Mouse (Mus musculus) kidney, postnatal 36 days (tissue): ENCODE results near the gene Map2k4.

Source experiments
- DNase-seq, 2 experiments: peaks; one replicate each; pipeline ENCODE4 v3.0.0; 2021 to 2022; ENCODE audit warnings: mixed read lengths in 2 of 2

Map2k4 gene

DNA sequence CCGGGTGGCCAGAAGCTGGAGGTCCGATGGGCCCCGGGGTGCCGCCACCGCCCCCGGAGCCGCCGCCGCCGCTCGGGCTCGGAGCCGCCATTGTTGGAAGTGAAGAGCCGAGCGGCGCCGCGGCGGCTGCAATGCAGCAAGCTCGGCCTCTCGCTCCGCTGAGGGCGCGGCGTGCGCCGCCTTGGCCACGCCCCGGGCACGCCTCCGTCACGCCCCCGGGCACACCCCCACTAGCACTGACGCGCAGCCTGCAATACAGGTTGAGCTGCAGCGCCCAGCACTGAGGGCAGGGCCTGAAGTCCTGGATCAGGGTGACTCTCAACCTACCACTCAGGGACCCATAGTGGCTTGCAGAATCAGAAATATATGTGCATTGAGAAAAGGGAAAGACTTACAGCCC lies at the start of gene Map2k4:
Gene Map2k4, minus strand, starts transcription at position 144 of the 400 bp plus-strand sequence.
- DNase-seq, result peak; percentile 93 to 96

DNA sequence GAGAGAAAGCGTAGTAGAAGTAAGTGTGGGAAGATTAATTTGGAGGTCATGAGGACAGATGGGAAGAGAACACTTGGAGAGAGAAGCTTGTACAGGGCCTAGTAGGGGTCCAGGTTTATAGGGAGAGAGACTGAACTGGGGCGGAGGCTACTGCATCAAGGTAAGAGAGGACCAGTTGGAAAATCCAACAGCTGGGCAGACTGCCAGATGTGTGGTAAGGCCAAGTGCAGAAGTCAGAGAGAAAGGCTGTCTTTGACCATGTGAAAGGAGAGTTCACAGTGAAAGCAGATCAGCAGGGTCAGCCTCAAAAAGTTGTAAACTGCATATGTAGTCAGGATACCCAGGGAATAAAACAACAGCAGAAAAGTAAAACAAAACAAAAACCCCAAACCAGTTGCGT lies 36.5 kb upstream of the Map2k4 start:
- peak in 1 of 2 experiments; percentile 34 for DNase-seq

DNA sequence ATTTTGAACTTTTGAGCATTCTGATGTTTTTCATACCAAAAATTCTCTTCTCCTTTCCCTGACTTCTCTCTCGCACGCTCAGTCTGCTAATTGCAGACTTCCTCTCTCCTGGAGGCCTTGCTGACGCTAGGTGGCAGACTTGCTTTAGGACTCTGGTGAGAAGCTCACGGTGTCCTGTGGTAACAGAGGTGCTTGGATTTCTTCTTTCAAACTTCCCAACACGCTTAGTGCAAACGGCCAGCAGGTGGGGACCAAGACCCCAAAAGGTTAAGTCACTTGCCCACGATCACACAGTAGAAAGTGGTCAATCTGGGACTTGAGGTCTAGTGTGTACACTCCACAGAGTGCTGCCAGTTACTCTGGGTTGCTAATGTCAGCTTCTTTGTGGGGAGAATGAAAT lies 32.8 kb upstream of the Map2k4 start:
- peak; percentile 57 to 84 for DNase-seq

DNA sequence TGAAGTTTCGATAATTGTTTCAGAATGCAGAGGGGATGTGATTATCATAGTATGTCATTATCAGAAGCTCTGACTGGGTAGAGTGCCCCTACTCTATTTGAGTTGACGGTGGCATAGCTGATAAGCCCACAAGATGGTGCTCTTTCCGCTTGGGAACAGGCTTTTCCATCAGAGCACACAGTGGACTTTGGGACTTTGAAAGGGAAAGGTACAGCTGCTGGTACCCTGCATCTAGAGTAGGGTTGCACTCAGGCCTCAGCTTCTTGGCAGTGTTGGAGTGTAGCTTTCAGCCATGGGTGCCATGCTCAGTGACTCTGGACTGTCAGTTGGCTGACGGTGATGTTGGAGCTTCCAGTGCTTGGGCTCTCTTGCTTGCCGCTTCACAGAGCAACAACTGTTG lies 32.2 kb upstream of the Map2k4 start:
- peak; percentile 40 to 45 for DNase-seq

DNA sequence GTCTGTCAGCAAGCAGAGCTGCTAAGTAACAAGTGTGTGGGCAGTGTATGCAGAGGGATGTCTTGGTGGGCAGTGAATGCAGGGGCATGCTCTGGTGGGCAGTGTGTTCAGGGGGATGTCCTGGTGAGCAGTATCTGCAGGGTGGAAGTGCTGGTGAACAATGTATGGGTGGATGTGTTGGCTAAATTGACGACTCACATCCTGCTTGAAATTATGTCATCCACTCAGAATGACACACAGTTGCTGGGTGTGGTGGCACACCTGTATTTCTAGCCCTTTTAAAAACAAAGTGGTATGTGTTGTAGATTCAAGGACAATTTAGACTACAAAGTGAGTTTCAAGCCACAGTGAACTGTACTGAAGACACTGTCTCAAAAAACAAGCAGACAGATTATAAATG lies 30.1 kb upstream of the Map2k4 start:
- DNase-seq, result no peak

DNA sequence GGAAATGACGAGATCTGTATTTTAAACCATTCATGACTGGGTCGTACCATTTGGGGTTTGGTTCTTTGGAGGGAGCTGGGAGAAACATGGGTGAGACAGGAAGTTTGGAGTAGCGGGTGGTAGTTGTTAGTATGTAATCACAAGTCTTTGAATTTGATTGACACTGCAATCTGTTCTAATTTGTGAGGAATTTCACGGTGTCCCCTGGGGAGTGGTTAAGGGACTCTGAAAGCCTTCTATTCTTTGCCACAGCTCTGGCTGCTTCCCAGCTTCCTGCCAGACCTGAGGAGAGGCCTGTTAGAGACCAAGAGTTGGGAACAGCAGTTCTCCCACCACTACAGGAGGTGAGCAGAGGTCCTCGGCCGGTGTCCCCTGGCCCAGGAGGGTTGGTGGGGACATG lies 28.1 kb upstream of the Map2k4 start:
- no peak for DNase-seq

DNA sequence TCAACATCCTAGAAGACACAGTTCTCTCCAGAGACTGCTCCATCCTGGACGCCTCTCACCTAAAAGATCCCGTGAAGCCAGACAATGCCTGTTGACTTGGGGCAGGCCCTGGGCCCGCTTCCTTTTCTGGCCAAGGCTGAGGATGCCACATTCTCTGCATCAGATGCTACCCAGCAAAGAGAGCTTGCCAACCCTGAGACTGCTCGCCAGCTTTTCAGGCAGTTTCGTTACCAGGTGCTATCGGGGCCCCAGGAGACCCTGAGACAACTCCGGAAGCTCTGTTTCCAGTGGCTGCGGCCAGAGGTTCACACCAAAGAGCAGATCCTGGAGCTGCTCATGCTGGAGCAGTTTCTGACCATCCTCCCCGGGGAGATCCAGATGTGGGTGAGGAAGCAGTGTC lies 26.3 kb upstream of the Map2k4 start:
- no peak for DNase-seq

DNA sequence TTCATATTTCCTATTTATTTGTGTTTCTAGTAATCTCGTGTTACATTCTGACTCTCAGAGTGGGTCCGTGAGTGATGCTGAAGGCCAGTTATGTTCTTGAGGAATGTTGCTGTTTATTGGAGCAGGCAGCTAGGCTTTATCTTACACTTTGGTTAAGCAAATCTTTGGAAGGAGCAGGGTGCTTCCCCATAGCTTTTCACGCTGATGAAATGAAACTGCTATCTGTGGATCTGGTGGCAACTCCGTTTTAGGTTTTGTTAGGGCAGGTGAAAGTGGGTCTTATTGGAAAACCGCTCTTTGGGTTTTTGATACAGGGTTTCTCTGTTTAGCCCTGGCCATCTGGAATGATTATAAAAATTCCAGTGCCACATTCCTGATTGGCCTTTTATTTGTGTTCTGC lies 24.0 kb upstream of the Map2k4 start:
- no peak for DNase-seq

DNA sequence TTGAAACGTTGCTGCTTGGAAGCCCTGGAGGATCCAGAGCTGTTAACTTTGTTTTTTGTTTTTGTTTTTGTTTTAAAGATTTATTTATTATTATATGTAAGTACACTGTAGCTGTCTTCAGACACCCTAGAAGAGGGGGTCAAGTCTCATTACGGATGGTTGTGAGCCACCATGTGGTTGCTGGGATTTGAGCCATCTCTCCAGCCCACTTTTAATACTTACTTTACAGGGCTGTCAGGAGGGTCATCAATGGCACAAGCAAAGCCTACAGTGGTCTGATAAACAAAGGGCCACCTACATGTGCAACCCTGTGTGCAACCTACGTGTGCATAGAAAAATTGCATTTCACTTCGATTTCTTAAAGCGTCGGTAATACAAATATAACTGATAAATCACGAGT lies 19.5 kb upstream of the Map2k4 start:
- peak in 1 of 2 experiments; percentile 4 for DNase-seq

DNA sequence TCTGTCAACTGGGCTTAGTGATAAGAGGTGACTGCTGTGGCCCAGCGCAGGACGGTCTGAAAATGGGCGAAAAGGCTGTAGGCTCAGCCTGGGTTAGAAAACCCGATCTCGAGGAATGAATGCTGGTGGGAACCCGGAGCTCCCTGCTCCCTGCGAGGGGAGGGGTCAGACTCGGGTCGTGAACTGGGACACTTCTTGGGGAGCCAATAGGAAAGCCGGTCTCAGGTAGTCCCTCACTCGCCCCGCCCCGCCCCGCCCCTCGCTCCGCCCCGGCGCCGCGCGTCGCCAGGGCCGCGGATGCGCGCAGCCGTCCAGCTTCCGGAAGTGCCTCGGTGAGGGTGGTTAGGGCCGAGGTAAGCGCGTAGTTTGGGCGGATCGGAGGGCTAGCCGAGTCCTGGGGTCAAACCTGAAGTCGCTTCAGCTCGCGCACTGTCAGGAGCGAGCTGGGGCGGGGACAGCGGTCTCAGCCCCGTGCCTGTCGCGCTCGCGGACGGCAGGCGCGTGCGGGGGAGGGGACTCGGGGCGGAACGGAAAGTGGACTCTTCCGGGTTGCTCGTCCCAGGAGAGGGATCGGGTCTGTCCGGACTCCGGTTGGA lies 18.9 kb upstream of the Map2k4 start, which contains the start of gene Zkscan6:
Gene Zkscan6, plus strand, starts transcription at position 267 of the 596 bp plus-strand sequence.
- peak; percentile 92 to 94 for DNase-seq

DNA sequence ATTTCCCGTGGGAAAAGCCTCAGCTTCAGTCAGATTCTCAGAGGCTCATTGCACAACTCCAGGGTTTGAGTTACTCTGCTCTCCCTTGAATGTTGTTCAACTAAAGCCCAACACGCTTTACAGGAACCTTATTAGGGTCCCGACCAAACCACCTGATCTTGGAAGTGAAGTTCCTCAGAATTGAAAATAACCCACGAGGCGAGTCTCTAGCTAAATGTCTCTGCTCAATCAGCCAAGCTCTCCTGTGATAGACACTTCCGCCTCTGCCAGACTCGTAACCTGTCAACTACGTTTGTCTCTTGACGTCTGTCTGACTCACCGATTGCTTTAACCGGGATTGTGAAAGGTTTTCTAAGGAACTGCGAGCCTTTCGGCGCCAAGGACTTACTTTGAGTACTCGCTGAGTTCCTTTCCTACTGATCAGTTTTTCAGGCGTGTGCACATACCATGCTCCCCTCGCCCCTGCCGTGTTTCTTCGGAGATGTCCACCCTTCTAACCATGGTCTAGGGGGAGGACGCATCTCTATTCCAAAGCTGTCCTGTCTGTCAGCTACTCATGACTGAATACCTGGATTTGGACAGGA lies 18.3 kb upstream of the Map2k4 start:
- DNase-seq, result peak; percentile 49 to 51

DNA sequence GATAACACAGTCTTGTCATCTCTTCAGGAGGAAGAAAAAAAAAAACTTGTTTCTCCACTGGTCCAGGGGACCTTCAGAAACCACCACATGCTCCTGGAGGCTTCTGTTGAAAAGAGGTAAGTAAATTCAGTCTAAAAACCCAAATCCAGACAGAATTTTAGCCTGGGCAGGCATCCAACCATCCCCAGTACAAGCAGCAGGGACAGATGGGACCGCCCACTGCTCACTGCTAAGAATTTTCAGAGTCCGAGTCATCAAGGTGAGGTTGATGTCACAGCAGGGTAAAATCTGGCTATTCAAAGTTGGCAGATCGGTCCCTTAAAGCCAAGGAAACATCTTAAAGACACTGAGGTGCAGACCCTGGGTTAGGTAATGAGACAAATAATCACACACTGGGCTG lies 13.8 kb upstream of the Map2k4 start:
- no peak for DNase-seq

DNA sequence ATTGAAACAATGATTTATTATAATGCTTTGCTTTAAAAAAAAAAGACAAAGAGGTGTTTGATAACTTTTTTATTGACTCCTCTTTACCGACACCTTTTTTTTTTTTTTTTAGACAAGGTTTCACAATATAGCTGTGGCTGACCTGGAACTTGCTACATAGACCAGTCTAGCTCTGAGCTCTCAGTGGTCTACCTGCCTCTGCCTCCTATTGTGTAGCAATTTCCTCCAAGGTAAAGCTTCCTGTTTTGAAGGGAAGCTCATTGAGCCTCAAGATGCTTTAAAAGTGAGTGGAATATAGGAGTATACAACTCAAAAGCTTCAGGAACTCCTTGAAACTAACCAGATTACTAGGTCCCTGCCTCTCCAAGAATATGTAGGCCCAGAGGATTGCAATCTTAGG lies 7.8 kb upstream of the Map2k4 start:
- no peak for DNase-seq

DNA sequence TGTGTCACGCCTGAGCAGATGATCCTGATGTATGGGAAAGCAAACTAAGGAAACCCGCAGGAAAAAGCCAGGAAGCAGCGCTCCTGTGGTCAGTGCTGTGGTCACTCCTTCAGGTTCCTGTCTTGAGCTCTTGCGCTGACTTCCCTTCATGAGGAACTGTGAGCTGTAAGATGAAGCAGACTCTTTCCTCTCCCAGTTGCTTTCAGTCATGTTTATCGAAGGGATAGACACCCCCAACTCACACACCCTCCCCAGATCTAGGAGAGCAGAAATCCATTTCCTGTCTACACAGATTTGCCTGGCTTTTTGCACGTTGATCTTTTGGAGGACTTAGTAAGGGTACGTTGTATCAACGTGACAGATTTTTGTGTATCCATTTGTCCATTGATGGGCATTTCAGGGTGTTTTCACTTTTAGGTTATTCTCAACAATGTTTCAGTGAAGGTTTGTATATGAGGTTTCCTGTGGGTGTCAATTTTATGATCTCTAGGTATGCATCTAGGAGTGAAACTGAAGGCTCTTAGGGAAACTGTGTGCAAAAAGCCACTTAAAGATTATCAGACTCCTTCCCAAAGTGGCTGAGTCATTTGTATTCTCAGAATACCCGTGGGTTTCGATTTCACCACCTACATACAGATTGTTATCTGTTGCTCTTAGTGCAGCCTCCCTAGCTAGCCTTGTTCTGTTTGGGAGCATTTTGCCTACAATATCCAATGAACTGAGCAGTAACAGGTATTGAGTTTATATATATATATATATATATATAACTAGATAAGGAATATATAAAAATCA lies 6.5 kb upstream of the Map2k4 start:
- DNase-seq, result no peak

DNA sequence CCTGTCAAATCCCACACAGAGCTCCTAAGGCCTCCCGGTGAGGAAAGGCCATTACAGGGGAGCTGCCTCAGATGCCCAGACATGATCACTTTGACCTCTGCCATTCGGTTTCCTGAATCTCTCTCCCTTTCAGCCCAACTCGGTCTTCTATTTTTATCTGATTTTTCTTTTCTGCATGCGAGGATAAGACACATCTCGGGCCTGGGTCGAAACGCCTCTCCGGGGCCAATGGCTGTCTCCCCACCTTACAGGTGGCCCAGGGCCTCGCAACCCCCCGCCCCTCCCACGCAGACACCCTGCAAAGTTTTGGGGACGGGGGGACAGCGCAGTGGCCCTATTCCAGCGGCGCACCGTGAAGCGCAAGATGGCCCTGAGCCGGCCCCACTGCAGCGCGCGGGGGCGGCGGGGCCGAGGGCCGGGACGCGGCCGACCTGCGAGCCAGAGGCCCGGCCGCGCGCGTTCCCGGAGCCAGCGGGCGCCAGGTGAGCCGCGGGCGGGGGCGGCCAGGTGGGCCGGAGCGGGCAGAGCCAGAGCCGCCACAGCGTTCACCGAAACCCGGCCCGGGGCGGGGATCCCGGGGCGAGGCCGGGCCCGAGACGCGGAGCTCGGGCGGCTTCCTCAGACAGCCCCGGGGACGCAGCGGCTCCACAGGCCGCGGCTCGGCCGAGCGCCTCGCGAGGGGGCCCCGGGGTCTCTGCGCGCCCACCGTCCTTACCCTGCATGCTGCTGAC lies 511 bp downstream of the Map2k4 start:
- peak; percentile 32 to 66 for DNase-seq

DNA sequence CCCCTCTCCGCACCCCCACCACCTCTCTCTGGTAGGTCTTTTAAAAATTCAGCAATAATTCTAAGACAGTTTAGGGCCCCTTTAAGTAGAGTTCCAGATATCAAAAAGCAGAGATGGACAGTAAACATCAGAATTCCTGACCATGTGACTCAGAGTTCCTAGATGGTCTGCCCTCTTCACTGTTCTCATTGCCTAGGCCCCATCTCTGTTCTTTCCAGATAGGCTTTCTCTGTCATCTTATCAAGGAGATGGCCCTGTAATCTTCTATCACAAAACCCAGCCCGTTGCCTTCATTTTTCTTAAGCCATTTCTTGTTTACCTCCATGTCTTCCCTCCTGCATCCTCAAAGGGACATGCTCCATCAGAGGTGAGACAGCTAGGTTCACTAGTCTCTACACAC lies 1.9 kb downstream of the Map2k4 start:
- no peak for DNase-seq

DNA sequence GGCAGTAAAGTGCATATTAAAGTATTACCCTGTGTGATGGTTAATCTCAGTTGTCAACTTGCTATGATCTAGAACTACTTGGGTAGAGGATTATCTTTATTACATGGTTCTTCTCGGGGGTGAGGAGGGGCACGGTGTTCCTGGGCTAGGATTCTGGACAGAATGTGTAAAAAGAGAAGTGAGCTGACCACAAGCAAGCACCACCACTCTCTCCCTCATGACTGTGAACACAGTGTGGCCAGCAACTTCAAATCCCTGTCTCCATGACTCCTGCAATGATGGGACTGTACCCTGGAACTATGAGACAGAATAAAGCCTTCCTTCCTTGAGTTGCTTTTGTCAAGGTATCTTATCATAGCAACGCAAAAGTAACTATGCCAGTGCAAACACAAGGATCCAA lies 6.5 kb downstream of the Map2k4 start:
- DNase-seq, result no peak

DNA sequence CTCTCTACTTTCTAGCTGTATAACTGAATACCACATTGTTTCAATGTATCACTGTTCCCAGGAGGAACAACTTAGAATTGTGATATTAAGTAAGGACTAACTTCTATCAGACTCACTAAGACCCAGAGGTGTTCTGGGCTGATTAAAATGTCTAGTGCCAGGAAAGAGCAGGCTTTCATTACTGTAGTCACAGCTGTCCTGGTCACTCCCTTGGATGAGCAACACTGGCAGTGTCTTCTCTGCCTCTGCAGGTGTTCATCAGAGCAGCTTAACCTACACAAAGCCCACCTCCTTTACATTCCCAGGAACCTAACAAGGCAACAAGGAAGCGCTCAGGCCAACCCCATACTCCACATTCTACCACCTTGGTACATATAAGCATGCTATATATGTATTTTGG lies 8.5 kb downstream of the Map2k4 start:
- DNase-seq, result no peak

DNA sequence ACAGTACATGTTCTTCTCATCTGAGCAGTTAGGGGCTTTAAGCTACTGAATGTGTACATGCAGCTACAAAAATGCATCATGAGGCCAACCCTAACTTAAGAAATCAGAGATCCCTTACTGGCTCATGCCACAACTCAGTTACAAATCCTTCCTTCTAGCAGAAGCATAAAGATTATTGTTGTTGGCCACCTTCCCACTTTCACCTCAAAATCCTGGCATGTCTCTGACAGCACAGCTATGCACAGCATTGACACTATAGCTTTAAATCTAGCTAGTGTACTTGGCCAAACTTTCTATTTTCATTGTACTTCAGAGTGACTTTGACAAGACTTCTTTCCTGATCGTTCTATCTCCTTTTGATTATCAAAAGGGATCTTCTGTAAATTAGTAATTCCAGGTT lies 9.0 kb downstream of the Map2k4 start:
- DNase-seq, result no peak

DNA sequence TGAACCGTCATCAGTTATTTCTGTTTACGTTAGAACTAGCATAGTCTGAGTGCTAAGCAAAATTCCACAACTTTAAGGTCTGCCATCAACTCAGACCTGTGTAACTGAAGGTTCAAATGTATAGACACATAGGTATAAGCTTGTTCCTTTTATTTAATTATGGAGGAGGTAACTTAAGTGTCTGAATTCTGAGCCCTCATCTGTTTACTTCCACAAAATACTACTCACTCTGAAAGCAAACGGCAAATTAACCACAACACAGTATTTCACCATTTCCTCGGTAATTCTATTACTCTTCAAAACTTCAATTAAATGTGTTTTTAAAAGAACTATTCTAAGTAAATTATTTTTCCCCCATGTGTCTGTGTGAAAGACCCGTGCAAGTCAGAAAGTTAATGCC lies 10.3 kb downstream of the Map2k4 start:
- no peak for DNase-seq

DNA sequence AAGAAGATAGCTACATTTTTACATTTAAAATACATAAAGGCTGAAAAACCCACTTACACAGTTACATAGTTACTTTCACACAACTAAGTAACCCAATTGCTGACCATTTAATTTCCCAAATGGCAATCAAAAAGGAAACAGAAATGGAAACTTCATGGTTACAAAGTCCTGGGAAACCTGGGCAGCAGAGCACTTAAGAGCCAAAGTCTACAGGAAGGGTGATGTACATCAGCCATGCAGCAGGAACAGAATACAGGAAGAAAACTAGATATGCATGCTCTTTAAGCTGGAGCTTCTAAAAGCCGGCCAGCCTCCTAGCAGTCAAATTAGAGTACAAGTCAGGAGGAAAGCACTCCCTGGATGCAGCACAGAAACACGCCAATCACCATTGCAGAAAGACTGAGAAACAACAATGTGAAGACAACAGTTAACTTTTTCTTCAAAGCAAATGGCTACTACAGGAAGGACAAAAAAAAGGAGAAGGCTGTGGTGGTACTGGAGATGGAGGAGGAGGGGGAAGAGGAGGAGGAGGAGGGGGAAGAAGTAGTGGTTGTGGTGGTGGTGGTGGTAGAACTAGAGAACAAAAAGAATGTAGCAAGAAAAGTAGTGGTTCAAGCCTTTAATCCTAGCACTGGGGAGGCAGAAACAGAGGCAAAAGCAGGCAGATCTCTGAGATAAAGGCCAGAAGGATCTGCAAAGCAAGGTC lies 11.0 kb downstream of the Map2k4 start:
- DNase-seq, result peak; percentile 8 to 25

DNA sequence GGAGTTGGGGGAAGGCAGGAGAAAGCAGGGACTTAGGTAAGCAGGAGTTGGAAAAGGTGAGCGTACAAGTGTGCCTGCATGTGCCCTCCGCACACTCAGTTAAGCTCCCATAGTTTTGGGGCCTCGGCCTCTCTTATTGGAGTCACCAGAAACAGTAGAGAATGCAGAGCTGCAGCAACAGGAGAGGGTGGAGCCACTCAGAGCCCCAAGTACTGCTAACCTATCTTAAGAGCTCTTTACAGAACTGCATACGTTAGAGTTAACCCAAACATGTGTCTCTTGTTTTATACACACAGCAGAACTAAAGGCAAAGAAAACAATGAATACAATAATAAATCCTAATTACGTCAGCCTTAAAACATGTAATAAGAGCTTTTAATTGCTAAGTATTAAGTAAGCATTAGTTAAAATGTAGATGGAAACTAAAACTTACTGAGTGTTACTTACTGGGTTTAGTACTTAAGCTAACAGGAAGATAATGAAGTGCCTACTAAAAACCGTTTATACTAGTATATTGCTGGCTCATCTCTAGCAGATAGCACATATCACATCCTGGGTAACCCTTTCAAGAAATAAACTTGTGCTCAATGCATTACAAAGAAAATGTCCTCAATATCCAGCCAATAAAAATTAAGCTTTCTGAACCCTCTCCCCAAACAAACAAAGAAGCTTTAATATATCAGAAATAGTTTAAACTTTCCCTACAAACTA lies 14.0 kb downstream of the Map2k4 start:
- DNase-seq, result no peak
